16 mouse cellular contexts compared by ENCODE assay signal in genomic region chr1:180338358-180338757, GRCm38 (mm10).
"Had no signal": no experiment of that assay in that cellular context is flagged by ENCODE, and none has a peak within 500 bp of the region (broad histone marks: within the 10 kb centered on the region; RNA-seq: fewer than 3 reads in every experiment).

No protein-coding gene starts in this region.

- H3K9ac ChIP-seq: limb, embryonic 15.5 days; liver, embryonic 12.5 days; lung, embryonic 15.5 days; midbrain, embryonic 15.5 days; neural tube, embryonic 13.5 days had no signal

- H3K9me3 ChIP-seq: limb, embryonic 15.5 days; liver, embryonic 12.5 days; lung, embryonic 15.5 days; megakaryocyte, embryonic 14.5 days; midbrain, embryonic 15.5 days; neural tube, embryonic 13.5 days had no signal

- H3K27me3 ChIP-seq: limb, embryonic 15.5 days; lung, embryonic 15.5 days; megakaryocyte, embryonic 14.5 days had no signal

- H3K27ac ChIP-seq: limb, embryonic 15.5 days; liver, embryonic 12.5 days; lung, embryonic 15.5 days; macrophage; midbrain, embryonic 15.5 days; neural tube, embryonic 13.5 days had no signal

- DNase-seq: kidney, postnatal 25 days; layer of hippocampus, adult 9-11 months; layer of hippocampus, postnatal 36 days; lung, postnatal 14 days; retina, postnatal 1 day; right cerebral cortex, postnatal 4 days; spleen, adult 18-20 months; thymus, adult 2 months; thymus, postnatal 25 days had no signal

- H3K36me3 ChIP-seq: midbrain, embryonic 15.5 days; neural tube, embryonic 13.5 days had no signal

- H3K4me3 ChIP-seq: limb, embryonic 15.5 days; liver, embryonic 12.5 days; lung, embryonic 15.5 days; megakaryocyte, embryonic 14.5 days; midbrain, embryonic 15.5 days; neural tube, embryonic 13.5 days had no signal
